Mouse (Mus musculus): ENCODE measurements around the gene Eef2.

Eef2 gene

DNA sequence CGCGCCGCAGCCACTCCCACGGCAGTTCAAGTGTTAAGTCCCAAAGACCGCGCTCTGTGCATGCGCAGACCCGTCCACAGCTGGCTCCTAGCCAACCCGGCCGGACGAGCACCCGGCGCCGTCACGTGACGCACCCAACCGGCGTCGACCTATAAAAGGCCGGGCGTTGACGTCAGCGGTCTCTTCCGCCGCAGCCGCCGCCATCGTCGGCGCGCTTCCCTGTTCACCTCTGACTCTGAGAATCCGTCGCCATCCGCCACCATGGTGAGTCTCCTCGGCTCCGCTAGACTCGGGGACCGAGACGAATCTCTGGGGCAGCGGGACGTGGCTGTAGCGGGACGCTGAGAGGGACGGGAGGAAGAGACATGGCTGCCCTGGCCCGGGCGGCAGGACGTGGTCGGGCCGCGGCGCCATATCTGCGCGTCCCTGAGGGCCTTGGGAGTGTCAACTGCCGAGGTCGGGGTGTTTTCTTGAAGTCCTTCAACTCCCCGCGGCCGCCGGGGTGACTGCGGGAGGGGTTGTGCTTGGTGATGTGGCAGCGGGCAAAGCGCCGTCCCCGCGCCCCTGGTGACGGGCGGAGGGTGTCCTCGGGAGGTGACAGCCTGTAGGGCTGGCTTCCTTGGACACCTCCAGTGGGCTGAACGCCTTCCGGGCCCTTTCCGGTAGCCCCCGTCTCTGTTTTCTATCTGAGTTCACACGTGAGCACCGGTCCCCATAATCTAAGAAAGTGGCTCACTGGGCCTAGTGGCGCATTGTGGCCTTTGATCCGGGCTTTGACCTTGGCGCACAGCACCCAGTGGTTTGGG is at the start of gene Eef2:
Eef2 (plus strand) TSS at position 166 of the 806 bp plus-strand sequence.
- DNase-seq (ENCODE audit: low spot score): peak; percentile 99

DNA sequence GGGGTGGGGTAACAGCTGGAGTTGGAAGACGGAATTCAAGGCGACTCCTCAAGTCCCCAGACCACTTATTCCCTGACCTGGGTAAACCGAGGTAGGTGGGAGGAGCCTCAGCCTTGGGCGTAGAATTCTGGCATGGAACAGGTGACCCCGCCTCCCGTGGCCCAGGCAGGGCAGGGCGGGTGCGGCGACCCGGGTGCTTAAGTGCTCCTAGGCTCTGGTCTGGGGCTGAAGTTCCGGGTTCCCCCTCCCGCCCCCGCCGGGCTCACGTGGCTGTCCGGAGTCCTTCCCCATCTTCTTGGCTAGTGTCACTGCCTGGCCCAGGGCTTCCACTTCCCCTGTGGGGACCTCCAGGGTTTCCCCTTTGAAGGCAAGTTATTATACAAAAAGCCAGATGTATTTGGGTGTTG is 42.2 kb upstream of the Eef2 start:
- DNase-seq (ENCODE audit: low spot score): no peak

DNA sequence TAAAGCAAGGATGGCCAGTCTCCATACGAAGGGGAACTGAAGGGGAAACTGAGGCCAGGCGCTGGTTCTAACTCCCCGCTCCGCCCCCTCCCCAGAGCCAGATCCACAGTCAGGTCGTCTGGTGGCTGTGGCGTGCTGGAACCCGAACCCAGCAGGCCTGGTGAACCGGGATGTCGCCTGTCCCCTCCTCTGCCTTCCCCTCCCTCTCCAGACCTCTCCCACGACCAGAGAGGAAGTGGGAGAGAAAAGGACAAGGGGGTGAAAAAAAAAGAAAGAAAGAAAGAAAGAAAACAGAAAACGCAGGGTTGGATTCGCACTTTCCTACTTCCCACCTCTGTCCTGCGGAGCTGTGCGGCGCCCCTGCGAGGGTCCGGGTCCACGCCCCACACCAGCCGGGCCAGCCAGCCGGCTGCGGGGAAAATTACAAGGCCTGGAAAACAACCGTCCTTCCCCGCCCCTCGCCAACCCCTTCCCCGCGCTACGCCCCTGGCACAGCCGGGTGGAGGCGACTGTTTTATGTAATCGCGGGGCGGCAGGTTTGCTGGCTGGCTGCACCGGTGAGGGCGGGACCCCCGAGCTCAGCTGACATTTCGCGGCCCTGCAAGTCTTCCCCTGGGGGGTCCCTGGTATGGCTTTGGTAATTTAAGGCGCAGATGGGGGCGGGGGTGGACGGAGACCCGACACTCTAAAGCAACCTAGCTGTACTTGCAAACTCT is 41.3 kb upstream of the Eef2 start, which contains the start of gene Zbtb7a:
Zbtb7a (plus strand) TSS at position 255 of the 716 bp plus-strand sequence.
- peak; percentile 74 for DNase-seq (ENCODE audit: low spot score)

DNA sequence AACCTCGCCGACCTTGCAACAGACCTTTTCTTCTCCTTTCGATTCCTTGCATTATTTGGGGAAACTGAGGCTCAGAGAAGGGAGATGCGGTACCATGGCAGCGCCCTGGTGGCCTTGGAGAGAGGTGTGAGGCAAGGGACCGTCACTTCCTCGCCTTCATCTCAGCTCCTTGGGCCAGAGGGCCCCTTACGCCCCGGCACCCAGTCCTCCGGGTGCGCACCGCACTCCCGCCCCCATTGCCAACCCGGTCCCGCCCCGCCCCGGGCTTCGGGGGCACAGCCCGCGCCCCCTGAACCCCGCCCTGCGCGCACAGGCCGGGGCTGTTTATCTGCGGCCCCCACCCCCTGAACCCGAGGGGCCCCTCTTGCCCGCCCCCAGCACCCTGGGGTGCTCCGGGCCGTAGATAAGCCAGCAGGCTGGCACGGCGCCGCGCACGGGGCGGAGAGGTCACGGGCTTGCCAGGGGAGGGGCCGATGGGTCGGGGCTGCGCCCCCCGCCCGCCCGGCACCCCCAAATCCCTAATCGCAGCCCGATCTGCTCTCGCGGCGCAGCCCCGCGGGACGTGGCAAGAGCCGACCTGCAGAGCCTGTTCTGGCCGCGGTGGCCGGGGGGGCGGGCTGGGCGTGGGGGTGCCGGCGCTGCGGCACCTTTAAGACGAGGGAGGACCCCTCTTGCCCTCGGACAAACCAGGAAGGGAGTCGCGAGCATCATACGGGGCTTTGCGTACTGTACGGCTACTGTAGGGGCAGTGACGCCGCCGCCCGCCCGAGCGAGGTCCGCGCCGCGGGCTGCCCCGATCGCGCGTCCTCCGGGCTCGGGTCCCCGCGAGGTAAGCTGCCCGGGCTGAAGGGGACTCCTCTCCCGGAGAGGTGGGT is 40.4 kb upstream of the Eef2 start:
- DNase-seq (ENCODE audit: low spot score): peak; percentile 84

DNA sequence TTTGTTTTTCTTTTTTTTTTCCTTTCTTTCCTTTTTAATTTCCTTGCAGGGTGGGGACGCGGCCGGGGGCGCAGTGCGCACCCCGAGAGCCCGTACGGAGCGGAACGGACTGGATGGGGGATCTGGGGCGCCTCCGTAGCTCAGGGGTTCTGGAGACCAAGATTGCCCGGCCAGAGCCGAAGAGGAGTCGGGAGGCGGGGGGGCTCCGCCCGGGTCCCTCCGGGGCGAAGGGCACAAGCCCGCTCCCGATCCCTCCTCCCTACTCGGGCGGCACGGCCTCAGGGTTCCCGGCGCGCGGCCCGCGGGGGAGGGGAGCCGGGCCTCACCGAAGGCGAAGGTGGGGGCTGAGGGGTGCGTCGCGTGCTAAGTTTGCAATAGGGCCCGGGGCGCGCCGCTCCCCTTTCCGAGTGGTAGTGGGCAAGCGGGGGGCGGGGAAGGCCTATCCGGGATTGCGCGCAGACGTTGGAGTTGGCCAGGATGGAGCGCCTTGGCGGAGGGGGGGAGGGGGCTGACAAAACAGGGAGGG is 39.7 kb upstream of the Eef2 start:
- peak; percentile 87 for DNase-seq (ENCODE audit: low spot score)

DNA sequence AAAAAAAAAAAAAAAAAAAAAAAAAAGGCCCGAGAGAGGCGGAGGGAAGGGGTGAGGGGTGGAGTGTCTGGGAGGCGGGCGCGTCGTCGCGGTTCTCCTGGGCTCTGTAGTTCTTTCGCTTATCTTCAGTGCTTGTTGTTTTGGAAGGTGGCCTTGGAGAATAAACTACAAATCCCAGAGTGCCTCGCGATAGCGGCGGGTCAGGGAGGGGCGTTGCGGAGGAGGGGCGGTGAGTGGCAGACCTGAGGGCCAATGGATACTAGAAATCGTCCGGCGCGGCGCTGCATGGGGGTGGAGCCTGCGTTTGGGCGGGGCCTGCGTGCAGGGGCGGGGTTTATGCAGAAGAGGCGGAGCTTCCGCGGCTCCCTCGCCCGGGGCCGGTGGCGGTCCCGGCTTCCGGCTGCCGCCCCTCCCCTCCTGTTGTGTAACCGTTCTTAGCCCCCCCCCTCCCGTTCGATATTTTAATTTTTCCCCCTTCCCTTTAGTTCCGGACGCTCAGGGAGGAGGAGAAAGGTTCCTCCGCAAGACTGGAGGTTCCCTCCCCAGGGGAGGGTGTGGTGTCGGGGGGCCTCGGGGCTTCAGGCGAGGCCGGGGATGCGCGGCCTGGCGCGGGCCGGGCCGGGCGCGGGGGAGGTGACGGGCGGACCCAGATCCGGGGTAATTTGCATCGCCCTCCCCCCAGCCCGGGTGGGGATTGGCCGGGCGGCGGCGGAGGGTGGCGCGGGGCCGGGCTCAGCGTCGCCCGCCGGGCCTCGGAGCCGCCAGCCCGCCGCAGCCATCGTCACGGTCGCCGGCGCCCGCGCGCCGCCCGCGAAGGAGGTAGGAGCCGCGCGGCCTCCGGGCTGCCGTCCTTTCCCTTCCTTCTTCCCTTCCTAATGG is 38.9 kb upstream of the Eef2 start:
- DNase-seq (ENCODE audit: low spot score): peak; percentile 99

DNA sequence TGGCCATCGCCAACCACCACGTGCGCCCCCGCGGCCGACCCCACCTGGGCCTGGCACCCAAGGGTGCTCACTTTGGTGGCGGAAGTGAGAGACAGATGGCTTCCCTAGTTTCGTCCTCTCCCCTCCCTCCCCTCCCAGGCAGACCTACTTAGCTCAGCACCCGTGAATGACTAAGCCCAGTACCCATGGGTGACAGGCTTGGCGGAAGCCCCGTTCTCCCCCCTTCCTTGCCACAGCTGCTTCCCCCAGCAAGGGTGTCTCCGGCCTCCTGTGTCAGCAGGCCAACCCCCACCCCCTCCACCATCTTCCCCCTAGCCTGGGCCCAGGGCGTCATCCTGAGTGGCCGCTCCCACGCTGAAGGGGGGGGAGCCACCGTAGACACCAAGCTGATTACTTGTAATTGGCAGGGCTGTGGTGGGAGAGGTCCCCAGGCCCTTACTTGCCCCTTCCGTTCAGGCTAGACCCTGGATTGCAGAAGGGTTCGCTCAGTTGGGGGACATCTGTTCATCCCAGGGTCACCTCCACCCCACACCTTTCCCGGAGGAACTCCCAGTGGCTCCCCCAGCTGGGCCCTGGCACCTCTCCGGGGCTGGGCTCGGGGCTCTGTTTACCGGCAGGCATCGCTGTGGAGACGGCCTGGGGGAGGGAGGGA is 38.2 kb upstream of the Eef2 start:
- peak; percentile 75 for DNase-seq (ENCODE audit: low spot score)

DNA sequence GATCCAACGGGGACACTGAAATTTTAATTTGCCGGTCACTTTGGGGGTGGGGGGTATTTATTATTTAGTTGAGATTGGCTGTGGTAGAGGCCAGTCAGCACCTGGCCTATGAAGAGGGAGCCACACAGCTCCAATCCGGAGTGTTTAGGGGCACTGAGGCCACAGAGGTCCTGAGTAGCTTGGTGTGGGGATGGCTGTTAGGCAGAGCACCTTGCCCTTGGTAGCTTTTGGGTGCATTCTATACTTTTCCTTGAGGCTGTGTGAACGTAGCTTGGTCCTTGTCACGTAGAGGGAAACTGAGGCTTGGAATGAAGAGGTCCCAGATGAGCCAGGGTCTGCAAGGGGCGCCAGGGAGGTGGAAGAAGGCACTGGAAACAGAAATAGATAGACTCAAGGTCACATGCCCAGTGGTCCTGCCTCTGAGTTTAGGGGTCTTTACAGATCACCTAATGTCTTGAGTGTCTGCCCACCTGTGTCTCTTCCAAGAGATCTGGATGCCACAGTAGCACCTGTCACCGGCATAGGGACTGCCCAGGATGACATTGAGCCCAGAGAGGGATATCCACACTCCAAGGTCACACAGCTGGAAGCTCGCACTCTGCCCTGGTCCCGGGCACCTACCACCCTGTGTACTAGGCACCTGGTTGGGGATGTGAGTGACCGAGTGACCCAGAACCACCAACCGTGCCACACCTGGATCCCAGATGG is 37.5 kb upstream of the Eef2 start:
- DNase-seq (ENCODE audit: low spot score): no peak

DNA sequence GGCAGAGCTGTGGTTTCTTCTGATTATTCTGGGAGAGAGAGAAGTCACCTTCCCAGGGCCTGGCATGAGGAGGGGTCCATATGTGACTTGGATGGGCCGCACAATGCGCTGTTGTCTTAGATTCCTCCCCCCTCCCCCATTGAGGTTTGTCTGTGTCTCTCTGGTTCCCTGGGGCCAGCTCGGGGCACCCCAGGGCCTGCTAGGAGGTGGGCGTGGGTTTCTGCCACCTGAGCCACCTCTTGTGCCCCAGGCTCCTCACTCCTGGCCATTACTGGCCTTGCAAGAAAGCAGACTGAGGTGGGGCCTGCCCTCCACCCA is 36.9 kb upstream of the Eef2 start:
- no peak for DNase-seq (ENCODE audit: low spot score)

DNA sequence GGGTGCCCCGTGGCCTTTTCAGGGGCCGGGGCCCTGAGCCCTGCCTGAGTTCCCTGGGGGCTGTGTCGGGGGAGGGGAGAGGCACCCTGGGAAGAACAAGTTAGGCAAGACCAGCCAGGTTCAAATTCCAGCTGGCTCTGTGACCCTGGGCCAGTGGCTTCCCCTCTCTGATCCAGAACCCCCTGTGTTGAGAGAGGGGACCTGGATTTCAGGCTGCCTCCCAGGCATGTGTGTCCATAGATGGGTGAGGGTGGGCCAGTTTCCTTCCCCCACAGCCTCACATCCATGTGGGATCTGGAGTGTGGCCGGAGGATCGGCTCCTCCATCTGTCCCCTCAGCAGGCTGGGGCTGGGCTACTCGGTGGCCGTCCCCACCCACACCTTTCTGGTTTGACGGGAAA is 36.4 kb upstream of the Eef2 start:
- DNase-seq (ENCODE audit: low spot score): no peak

DNA sequence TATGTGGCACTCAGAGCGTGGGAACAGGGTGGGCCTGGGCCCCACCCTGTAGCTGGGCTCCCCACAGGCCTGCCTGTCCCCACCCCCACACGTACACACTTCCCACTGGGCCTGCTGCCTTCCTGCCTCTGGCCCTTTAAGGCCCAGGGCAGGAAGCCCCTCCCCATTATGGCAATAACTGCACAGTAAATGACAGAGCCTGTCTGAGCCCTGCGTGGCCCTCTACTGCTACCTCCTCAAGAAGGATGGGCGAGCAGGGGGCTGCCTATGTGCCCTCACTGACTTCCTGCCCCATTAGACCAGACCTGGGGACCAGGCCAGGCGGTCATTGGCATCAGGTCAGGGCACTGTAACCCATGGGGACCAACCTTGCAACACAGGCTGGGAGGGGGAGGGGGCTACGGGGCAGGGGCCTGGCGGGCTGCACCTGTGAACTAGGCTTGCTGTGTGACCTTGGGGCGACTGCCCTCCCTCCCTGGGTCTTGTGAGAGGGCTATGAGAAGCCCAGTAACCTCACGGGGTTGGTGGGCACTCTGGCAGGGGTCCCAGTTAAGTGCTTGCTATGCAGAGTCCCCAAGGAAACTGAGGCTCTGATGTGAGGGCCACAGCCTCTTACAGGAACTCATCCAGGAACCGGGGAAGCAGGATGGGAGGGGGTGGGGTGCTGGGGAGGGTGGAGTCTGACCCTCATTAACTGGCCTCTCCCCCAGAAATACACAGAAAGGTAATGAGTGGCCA is 35.5 kb upstream of the Eef2 start:
- DNase-seq (ENCODE audit: low spot score): peak; percentile 50

DNA sequence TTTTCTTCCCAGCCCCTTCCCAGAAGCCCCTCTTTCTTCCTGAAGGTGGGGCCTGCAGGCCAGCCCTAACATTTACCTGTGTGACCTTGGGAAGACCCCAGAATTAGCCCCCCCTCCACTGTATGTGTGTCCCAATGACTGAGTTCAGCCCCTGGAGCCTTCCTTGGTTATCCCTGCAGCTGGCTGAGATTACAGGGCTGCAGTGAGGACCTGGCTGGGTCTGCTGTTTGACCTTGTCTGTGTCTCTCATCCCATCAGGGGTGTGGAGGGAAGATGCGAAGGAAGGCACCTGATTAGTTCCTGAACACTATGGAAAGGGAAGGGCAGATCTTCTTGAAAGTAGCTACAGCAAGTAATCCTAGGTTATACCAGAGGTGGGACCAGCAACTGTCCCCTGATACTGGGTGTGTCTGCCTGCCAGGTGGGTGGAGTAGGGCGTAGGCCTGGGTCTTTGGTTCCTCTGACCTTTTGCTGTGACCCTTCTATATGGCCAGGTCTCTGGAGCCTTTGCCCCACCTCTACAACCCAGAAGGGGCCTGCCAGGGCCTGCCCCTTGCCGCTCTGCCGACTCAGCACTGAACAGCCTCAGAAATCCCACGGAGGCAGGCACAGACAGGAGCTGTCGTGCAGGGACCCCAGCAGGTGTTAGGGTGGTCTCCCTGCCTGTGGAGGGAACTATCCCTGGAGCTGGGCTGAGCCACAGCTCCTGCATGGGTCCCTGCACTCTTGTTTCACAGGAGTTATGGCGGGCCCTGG is 34.8 kb upstream of the Eef2 start:
- DNase-seq (ENCODE audit: low spot score): no peak

DNA sequence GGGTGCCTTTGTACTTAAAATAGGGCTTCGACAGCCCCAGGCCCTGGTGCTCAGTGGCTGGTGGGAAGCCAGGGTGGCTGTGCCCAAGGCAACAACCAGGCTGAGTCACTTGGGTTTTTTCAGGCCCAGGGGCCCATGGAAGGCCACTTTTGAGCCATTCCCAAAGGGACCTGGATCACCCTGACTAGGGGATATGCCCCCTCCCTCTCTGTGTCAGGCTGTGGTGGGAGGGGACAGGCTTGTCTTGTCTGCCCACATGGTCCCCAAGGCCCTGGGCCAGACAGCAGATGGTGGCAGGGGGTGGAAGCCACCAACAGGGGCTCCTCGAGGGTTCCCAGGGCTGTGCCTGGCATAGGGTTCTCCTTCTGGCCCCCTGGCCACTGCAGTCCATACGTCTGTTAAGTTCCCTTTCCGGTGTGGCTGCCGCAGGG is 33.9 kb upstream of the Eef2 start:
- peak; percentile 51 for DNase-seq (ENCODE audit: low spot score)

DNA sequence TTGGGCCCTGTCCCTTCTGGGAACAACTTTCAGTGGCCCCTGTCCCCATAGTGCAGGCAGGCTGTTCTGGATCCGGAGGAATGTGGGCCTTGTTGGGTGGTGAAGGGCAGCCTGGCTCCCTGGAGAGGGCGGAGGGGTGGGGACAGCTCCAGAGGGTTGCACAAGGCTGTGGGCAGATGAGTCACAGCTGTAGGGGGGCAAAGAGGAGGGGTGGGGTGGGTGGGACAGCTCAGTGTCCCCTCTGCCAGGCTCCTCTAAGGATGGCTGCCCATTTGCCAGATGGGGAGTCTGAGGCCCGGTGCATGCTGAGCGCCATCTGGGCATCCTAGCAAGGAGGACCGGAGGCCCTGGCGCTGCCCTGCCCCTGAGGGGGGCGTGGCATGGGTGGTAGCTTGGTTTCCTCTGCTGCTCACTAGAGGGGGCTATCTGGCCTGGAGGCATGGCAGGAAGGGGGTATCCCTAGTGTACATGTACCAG is 33.2 kb upstream of the Eef2 start:
- peak; percentile 47 for DNase-seq (ENCODE audit: low spot score)

DNA sequence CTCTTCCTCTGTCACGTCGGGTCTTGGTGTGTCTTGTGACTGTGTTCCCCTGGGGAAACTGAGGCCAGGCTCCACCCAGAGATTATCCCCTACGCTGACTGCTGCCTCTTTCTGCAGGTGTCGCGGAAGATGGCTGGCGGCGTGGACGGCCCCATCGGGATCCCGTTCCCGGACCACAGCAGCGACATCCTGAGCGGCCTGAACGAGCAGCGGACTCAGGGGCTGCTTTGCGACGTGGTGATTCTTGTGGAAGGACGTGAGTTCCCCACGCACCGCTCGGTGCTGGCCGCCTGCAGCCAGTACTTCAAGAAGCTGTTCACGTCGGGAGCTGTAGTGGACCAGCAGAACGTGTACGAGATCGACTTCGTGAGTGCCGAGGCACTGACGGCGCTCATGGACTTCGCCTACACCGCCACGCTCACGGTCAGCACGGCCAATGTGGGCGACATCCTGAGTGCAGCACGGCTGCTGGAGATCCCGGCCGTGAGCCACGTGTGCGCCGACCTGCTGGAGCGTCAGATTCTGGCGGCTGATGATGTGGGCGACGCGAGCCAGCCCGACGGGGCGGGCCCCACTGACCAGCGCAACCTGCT is 32.5 kb upstream of the Eef2 start:
- no peak for DNase-seq (ENCODE audit: low spot score)

DNA sequence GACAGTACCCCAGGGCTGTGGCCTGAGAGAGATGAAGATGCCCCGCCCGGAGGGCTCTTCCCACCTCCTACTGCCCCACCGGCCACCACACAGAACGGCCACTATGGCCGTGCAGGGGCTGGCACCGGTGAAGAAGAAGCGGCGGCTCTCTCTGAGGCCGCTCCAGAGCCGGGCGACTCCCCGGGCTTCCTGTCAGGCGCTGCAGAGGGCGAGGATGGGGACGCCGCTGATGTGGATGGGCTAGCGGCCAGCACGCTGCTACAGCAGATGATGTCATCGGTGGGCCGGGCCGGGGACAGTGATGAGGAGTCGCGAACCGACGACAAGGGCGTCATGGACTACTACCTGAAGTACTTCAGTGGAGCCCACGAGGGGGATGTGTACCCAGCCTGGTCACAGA is 31.8 kb upstream of the Eef2 start:
- peak; percentile 81 for DNase-seq (ENCODE audit: low spot score)

DNA sequence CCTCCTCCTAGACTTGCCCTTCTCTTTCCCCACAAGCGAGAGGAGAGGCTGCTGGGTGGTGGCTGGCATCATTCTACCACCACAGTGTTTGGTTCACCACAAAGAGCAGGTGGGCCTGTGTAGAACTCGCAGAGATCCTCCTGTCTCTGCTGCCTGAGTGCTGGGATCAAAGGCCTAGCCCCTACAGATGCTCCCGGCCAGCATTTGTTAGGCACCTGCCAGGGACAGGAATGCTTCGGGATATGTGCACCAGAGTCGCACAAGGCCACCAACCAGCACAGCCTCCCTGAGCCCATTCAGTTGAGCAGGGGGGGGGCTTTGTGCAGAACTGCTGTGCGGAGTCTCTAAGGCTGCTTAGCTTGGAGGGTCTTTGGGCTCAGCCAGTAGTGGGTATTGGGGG is 31.1 kb upstream of the Eef2 start:
- DNase-seq (ENCODE audit: low spot score): no peak

DNA sequence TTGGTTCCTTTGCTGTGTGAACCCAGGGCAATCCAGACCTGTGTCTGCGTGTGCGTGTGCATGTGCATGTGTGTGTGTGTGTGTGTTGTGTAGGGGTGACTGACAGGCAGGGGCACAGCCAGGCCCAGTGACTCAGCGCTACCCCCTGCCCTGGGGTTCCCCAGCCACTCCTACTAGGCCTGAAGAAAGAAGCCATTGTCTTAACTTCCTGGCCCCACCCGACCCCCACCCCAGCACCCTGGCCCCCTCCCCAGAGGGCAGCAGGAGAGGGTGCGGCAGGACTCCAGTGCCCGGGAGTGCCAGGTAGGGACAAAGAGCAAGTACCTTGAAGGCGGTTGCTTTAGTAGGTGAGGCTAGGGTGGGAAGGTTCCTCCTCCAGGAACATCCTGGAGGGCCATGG is 30.7 kb upstream of the Eef2 start:
- peak; percentile 62 for DNase-seq (ENCODE audit: low spot score)
